Mouse (Mus musculus) heart, embryonic 10.5 days (tissue): ENCODE data around the gene Cyp2c70. TPM values are rescaled to one million over a fixed set of nuclear protein-coding genes. Genes with fewer than 3 reads are reported as not detected.
"Not testable (repeated sequence)": the region's sequence is repeated elsewhere in the genome, so short reads cannot be mapped to it uniquely, and the experiment has no call there.

Experiments used
- DNase-seq: peaks from one replicate; pipeline ENCODE4 v3.0.0-alpha.2; 2017; ENCODE audit warnings: low spot score
- H3K27ac ChIP-seq: fragments of 300-500 bp; sonication (generic); 2 replicates; pipeline ENCODE4 v1.5.1; 2016; ENCODE audit warnings: mild to moderate bottlenecking
- H3K27me3 ChIP-seq: fragments of 300-500 bp; sonication (generic); 2 replicates; pipeline ENCODE4 v1.6.1; 2016; ENCODE audit warnings: mild to moderate bottlenecking; ENCODE audit not compliant: poor library complexity, insufficient read depth, severe bottlenecking
- H3K36me3 ChIP-seq: fragments of 300-500 bp; sonication (generic); 2 replicates; pipeline ENCODE4 v1.6.1; 2016; ENCODE audit warnings: mild to moderate bottlenecking, moderate library complexity
- H3K4me1 ChIP-seq: fragments of 300-500 bp; sonication (generic); 2 replicates; pipeline ENCODE4 v1.6.1; 2016; ENCODE audit warnings: mild to moderate bottlenecking
- H3K4me3 ChIP-seq: fragments of 300-500 bp; sonication (generic); 2 replicates; pipeline ENCODE4 v1.5.1; 2016; ENCODE audit warnings: mild to moderate bottlenecking, moderate library complexity
- H3K9me3 ChIP-seq: fragments of 300-500 bp; sonication (generic); 2 replicates; pipeline ENCODE4 v1.6.1; 2016; ENCODE audit warnings: mild to moderate bottlenecking, moderate library complexity
- WGBS: fragments of 180-500 bp; shearing (Covaris S2); methylation state at CpG from one replicate; pipeline ENCODE4 v1.1.7; 2016; 5-methylcytosine and 5-hydroxymethylcytosine counted together
- polyA plus RNA-seq: library from polyadenylated mRNA; unstranded; fragments of >200 nt; fragmentation: Nextera tagmentation; extraction: Ambion mirVana; gene quantifications from 2 replicates; pipeline ENCODE4 v1.2.1, GENCODE M21; 2016

Cyp2c70 gene
- polyA plus RNA-seq, result 0.98 TPM in 1 of 2 replicates, not detected in the other

DNA sequence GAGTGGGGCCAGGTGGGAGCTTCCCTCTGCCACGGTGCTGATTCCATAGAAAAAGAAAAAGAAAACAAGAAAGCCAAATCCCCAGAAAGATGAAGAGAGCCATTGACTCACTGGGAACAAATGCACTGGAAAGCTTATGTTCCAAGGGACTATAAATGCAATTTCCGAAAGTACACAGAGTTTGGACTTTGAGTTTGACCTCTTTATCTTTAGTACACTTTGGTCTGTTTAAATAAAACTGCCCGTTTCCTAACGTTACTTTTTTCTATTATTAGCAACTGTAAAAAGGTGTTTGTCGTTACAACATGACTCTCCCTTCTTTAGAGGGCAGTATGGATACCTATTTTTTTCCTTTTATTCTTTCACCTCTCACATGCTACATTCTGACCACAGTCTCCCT, at the start of gene Cyp2c70:
TSS of gene Cyp2c70 (minus strand) at position 174 of the 400 bp plus-strand sequence.
- 68% methylated on average over 5 of the region's 5 CpGs for WGBS
- no peak within 1 kb of the TSS for H3K27ac ChIP-seq
- DNase-seq, result no peak
- no peak within 1 kb of the TSS for H3K4me3 ChIP-seq
- H3K36me3 ChIP-seq, result no peaks in the 10 kb centered on the region
- no peaks in the 10 kb centered on the region for H3K27me3 ChIP-seq
- no peaks in the 10 kb centered on the region for H3K4me1 ChIP-seq
- no peaks in the 10 kb centered on the region for H3K9me3 ChIP-seq

- no peaks in the 10 kb centered on the region for H3K9me3 ChIP-seq
- H3K4me3 ChIP-seq, result no peak overlapping the region
- H3K4me1 ChIP-seq, result no peaks in the 10 kb centered on the region
- WGBS, result 84% methylated on average over 2 of the region's 2 CpGs
- no peaks in the 10 kb centered on the region for H3K27me3 ChIP-seq
- H3K36me3 ChIP-seq, result peaks cover 40% of the 10 kb centered on the region
- H3K27ac ChIP-seq, result no peak overlapping the region
- DNase-seq, result no peak
Measured at GRCm38 (mm10) chr19:40232560-40232959, 45.4 kb upstream of the Cyp2c70 start.

GRCm38 (mm10) chr19:40231825-40232541, 44.9 kb upstream of the Cyp2c70 start:
- Histone ChIP-seq H3K4me1 (no peaks in the 10 kb centered on the region), H3K27me3 (no peaks in the 10 kb centered on the region), H3K9me3 (no peaks in the 10 kb centered on the region), H3K27ac (no peak overlapping the region), H3K36me3 (peaks cover 43% of the 10 kb centered on the region), H3K4me3 (no peak overlapping the region)
- 70% methylated on average over 7 of the region's 7 CpGs for WGBS
- no peak for DNase-seq

GRCm38 (mm10) chr19:40231074-40231738, 44.1 kb upstream of the Cyp2c70 start:
- H3K9me3 ChIP-seq, result no peaks in the 10 kb centered on the region
- no peak overlapping the region for H3K27ac ChIP-seq
- H3K36me3 ChIP-seq, result peaks cover 43% of the 10 kb centered on the region
- no peak overlapping the region for H3K4me3 ChIP-seq
- 82% methylated on average over 13 of the region's 13 CpGs for WGBS
- H3K27me3 ChIP-seq, result no peaks in the 10 kb centered on the region
- no peak for DNase-seq
- H3K4me1 ChIP-seq, result no peaks in the 10 kb centered on the region

DNA sequence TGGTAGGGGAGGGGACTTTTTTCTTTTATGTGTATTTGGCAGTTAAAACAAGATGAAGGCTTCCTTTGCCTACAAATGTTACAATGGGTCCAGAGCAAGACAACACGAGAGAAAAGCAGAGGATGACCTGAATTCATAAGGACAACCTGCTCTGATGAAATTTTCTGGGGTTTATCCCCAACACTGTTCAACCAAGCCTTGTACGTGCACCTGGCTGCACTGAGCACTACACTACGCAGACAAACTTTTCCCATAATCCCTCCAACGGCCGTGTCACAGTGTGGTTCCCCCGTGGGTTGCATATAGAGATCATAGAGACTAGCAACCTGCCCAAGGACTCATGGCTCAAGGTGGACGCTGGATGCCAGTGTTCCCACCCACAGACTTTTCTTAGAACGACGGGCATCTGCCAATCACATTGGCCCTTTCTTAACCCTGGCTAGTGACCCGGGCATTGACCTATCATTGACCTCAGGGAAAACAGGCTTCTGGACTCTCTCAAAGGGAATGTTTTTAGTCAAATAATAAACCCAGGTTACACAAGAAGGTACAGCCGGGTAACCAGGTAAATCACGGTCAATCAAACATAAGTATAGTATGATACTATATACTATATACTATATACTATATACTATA, 39.5 kb upstream of the Cyp2c70 start:
- Histone ChIP-seq H3K36me3 (peaks cover 68% of the 10 kb centered on the region), H3K27me3 (no peaks in the 10 kb centered on the region)
- no peak for DNase-seq

GRCm38 (mm10) chr19:40225761-40226110, 38.6 kb upstream of the Cyp2c70 start:
- Histone ChIP-seq H3K9me3 (no peaks in the 10 kb centered on the region), H3K36me3 (peaks cover 68% of the 10 kb centered on the region), H3K27ac (no peak overlapping the region), H3K4me1 (no peaks in the 10 kb centered on the region), H3K27me3 (no peaks in the 10 kb centered on the region), H3K4me3 (no peak overlapping the region)
- WGBS, result 69% methylated on average over 5 of the region's 5 CpGs
- no peak for DNase-seq

More for the DNA sequence above, 39.5 kb upstream of the Cyp2c70 start:
- no peaks in the 10 kb centered on the region for H3K9me3 ChIP-seq
- no peak overlapping the region for H3K27ac ChIP-seq
- 82% methylated on average over 12 of the region's 12 CpGs for WGBS
- no peaks in the 10 kb centered on the region for H3K4me1 ChIP-seq
- H3K4me3 ChIP-seq, result no peak overlapping the region

GRCm38 (mm10) chr19:40225102-40225760, 38.1 kb upstream of the Cyp2c70 start:
- Histone ChIP-seq H3K9me3 (no peaks in the 10 kb centered on the region), H3K36me3 (peaks cover 64% of the 10 kb centered on the region), H3K4me1 (no peaks in the 10 kb centered on the region), H3K4me3 (no peak overlapping the region), H3K27ac (no peak overlapping the region), H3K27me3 (no peaks in the 10 kb centered on the region)
- DNase-seq, result no peak
- WGBS, result 71% methylated on average over 5 of the region's 5 CpGs

- not testable (repeated sequence) for H3K27me3 ChIP-seq, H3K27ac ChIP-seq, H3K4me1 ChIP-seq, DNase-seq, H3K9me3 ChIP-seq, H3K4me3 ChIP-seq
- H3K36me3 ChIP-seq, result peaks cover 36% of the 10 kb centered on the region
- WGBS, result 96% methylated on average over 9 of the region's 9 CpGs
Measured at GRCm38 (mm10) chr19:40222307-40222706, 35.2 kb upstream of the Cyp2c70 start.

DNA sequence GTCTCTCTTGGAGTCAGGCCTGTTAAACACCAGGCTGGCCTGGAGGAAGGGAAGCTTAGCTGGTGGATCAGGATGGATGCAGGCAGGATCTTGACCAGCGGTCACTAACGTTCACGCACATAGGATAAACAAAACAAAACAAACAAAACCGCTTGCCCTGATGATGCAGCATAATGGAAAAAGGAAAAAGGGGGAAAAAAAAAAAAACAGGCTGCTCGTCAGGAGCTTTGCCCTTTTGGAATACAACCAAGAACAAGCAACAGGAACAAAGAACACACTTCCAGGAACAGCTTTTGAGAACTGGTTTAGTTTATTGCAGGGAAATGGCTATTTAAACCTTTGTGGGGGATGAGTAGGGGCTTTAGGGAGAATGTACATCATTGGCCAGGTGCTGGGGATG, 33.7 kb upstream of the Cyp2c70 start:
- peaks cover 35% of the 10 kb centered on the region for H3K36me3 ChIP-seq
- no peak for DNase-seq
- no peaks in the 10 kb centered on the region for H3K4me1 ChIP-seq
- H3K27me3 ChIP-seq, result no peaks in the 10 kb centered on the region
- 73% methylated on average over 5 of the region's 5 CpGs for WGBS
- H3K9me3 ChIP-seq, result no peaks in the 10 kb centered on the region
- H3K27ac ChIP-seq, result no peak overlapping the region
- no peak overlapping the region for H3K4me3 ChIP-seq

GRCm38 (mm10) chr19:40202947-40203346, 15.8 kb upstream of the Cyp2c70 start:
- H3K36me3 ChIP-seq, H3K4me3 ChIP-seq, H3K27me3 ChIP-seq, H3K4me1 ChIP-seq, H3K27ac ChIP-seq, DNase-seq, H3K9me3 ChIP-seq: not testable (repeated sequence)
- 76% methylated on average over 4 of the region's 4 CpGs for WGBS

DNA sequence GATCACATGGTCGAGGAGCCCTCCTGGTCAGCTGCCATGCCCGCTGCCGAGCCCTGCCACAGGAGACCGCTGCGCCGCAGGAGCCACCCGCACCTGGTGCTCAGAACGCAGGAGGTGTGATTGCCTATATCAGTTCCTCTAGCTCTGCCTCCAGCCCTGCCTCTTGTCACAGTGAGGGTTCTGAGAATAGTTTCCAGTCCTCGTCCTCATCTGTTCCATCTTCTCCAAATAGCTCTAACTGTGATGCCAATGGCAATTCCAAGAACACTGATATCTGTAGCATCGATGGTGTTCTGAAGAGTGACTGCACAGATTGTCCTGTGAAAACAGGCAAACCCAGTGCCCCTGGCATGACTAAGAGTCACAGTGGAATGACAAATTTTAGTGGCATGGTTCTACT, 3.5 kb upstream of the Cyp2c70 start:
- WGBS, result 87% methylated on average over 10 of the region's 10 CpGs
- Histone ChIP-seq H3K4me1 (no peaks in the 10 kb centered on the region), H3K27ac (no peak overlapping the region), H3K36me3 (no peaks in the 10 kb centered on the region), H3K4me3 (no peak overlapping the region), H3K27me3 (no peaks in the 10 kb centered on the region), H3K9me3 (no peaks in the 10 kb centered on the region)
- no peak for DNase-seq

DNA sequence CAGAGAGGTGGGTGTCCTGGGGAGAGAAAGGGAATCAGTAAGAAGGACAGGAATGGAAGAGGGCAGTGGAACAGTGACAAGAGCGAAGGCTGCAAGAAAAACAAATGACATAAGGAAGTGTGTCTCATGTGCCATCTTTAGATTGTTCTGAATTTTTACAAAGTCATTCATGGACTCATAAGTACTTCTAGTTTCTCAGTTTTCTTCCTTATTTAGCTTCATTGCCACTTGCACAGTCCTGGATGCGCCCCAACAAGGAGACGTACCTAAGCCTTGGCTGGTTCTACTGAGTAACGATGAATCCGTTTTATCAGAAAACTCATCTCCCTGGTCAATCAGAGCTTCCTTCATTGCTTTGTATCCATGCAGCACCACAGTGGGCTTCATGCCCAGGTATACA, 3.5 kb downstream of the Cyp2c70 start:
- Histone ChIP-seq H3K9me3 (no peaks in the 10 kb centered on the region), H3K27me3 (no peaks in the 10 kb centered on the region), H3K4me3 (no peak overlapping the region), H3K36me3 (no peaks in the 10 kb centered on the region), H3K27ac (no peak overlapping the region), H3K4me1 (no peaks in the 10 kb centered on the region)
- no peak for DNase-seq
- WGBS, result 87% methylated on average over 5 of the region's 5 CpGs

DNA sequence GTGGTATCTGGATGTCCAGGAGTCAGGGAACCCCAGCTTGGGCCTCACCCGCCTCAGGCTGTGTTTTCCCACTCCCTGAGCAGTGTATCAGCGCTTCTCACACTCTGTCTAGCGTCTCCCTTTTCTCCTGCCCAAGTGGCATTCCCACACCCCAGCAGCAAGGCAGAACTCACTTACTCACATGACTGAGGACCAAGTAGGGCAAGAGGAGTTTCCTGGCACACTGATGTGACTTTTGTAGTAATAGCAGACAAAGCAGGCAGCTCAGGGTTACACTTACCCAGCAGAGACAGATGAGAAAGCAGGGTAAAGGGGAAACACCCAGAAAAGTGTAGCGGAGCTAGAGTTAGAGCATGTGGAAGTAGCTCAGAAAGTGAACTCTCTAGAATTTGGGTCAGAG, 8.8 kb downstream of the Cyp2c70 start:
- Histone ChIP-seq H3K27me3 (no peaks in the 10 kb centered on the region), H3K27ac (no peak overlapping the region), H3K4me1 (no peaks in the 10 kb centered on the region), H3K4me3 (no peak overlapping the region), H3K36me3 (no peaks in the 10 kb centered on the region), H3K9me3 (no peaks in the 10 kb centered on the region)
- WGBS, result 62% methylated on average over 4 of the region's 4 CpGs
- no peak for DNase-seq
